Mouse (Mus musculus) urinary bladder, postnatal 10 days (tissue): ENCODE data around the gene Srrm3.

Source experiments
- DNase-seq: peaks from one replicate; pipeline ENCODE4 v3.0.0; 2022; ENCODE audit warnings: low spot score

Srrm3 gene

GRCm38 (mm10) chr5:135822316-135822944, 15.7 kb downstream of the Srrm3 start:
- DNase-seq: no peak

GRCm38 (mm10) chr5:135824517-135824916, 17.8 kb downstream of the Srrm3 start:
- DNase-seq: no peak

- no peak for DNase-seq
These were observed 19.5 kb downstream of the Srrm3 start for GRCm38 (mm10) chr5:135826225-135826624.

GRCm38 (mm10) chr5:135829381-135829780, 22.7 kb downstream of the Srrm3 start:
- DNase-seq: no peak

GRCm38 (mm10) chr5:135832729-135833128, 26.0 kb downstream of the Srrm3 start:
- no peak for DNase-seq

- no peak for DNase-seq
These were observed 28.2 kb downstream of the Srrm3 start for GRCm38 (mm10) chr5:135834769-135835491.

GRCm38 (mm10) chr5:135835492-135835858, 28.8 kb downstream of the Srrm3 start:
- no peak for DNase-seq

GRCm38 (mm10) chr5:135835981-135836380, 29.3 kb downstream of the Srrm3 start:
- no peak for DNase-seq

GRCm38 (mm10) chr5:135841651-135842050, 35.0 kb downstream of the Srrm3 start:
- DNase-seq: no peak

- no peak for DNase-seq
These were observed 36.7 kb downstream of the Srrm3 start for GRCm38 (mm10) chr5:135843418-135843817.

- no peak for DNase-seq
These were observed 39.1 kb downstream of the Srrm3 start for GRCm38 (mm10) chr5:135845676-135846320.

GRCm38 (mm10) chr5:135847460-135847859, 40.8 kb downstream of the Srrm3 start:
- DNase-seq: no peak

- DNase-seq: no peak
These were observed 41.2 kb downstream of the Srrm3 start for GRCm38 (mm10) chr5:135847881-135848280.

GRCm38 (mm10) chr5:135851024-135851423, 44.3 kb downstream of the Srrm3 start:
- no peak for DNase-seq

GRCm38 (mm10) chr5:135851481-135851880, 44.8 kb downstream of the Srrm3 start:
- DNase-seq: no peak

- DNase-seq: no peak
These were observed 45.7 kb downstream of the Srrm3 start for GRCm38 (mm10) chr5:135852421-135852820.

GRCm38 (mm10) chr5:135853731-135854130, 47.0 kb downstream of the Srrm3 start:
- DNase-seq: no peak

GRCm38 (mm10) chr5:135855156-135855555, 48.5 kb downstream of the Srrm3 start:
- no peak for DNase-seq

- DNase-seq: no peak
These were observed 60.0 kb downstream of the Srrm3 start for GRCm38 (mm10) chr5:135866662-135867061.

GRCm38 (mm10) chr5:135867637-135868593, 61.2 kb downstream of the Srrm3 start:
- DNase-seq: no peak

GRCm38 (mm10) chr5:135868653-135869052, 62.0 kb downstream of the Srrm3 start:
- DNase-seq: no peak
